Mouse (Mus musculus): ENCODE measurements at regions not wholly inside any gene's neighbourhood (a gene's known extent, or its start where the extent isn't known, plus 50 kb on each side); places are given as distances from the start of the nearest gene placed in this dataset.

DNA sequence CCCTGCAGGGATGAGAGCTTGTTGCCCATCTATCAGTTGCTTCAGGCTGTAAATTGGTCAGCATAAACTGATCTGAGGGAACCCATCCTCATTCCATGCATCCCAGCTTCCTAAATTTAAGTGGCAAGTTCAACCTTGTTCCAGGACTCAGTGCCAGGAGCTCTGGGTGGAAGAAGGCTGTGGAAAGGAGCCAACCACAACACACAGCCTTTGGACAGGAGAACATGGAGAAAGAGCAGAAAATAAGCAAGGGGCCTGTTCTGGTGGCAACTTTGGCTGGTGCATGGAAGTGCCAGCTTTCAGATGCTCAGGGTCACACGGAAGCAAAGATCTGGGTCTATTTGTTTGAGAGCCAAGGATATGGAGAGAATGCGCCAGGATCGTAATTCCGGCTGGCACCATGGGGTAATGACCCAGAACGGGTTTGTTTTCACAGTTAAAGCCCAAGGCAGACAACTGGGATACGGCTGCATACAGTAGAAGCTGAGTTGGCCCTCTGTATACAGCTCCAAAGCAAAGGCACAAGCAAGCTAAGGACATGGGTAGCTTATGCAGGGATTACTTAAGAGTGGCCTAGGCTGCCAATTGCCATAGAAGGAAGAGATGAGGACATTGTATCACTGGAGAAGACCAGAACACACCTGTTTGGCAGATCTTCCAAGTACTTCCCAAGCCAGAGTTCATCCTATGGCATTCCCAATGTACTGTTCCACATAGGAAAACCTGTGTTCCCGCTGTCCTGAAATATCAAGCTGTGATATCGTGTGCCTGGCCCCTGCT, 364.2 kb upstream of the Mgmt start:
- no peak for DNase-seq (ENCODE audit: low spot score)

DNA sequence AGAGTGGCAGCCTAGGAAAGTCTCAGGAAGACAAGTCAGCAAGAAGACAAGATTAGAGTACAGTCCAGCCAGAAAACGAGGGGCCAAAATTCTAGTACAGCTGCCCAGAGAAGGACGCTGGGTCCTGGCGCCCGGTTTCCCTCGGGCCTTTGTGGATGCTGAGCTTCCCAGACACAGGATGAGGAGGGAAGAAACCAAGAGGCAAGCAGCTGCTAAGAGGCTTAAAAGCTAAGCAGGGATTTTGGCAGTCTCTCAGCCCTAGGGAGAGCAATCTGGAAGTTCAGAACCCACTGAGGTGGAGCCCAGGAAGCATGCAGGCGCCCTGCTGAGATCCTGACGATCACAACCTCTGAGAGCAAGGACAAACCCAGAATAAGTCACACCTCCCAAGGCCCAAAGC, 363.1 kb upstream of the Mgmt start:
- DNase-seq (ENCODE audit: low spot score): no peak

DNA sequence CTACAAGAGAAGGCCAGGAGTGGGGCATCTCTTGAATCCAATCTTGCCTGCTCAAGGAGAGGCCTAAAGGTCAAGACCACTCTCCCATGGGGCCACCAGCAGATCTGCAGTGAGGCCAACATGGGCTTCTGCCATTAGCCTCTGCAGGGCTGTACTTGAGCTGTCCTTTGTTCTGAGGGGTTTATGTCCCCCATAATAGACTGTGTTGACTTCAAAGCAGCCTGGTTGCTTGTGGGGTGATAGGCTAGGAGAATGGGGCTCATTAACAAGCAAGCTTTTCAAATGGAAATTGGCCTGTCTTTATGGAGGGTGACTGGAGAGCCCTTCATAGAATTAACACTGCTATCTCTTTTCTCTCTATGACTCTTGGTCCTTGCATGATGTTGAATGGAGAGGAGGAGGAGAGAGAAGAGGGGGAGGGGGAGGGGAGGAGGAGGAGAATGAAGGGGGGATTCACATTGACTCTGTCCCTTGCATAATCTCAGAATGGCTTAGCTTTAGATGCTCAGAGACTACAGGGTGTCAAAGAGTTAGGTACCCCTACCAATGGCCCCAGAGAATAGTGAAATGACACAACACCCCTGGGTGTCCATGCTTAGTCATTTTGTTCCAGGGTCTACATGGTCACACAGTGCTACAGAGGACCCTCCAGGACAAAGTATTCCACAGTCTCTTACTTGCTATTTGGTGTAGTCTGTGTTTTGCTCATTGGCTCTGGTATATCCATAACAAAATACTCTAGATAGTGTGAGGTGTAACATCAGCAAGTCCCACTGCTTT, 352.3 kb upstream of the Mgmt start:
- no peak for DNase-seq (ENCODE audit: low spot score)

DNA sequence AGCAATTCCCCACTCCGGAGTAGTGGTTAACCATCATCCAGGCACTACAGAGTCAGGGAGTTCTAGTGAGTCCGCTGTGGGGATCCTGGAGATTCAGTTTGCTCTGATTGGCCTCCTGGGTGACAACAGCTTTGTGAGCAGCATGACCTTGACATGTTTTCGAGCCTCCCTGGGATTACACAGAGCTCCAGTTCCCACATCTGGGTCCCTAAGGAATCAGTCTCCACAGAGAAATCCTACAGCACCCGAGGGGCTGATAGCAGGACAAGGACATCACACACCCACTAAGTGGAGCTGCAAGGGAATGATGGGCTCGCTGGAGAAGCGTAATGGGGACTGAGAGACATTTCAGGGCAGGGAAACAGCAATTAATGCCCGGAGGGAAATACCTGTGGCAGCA, 351.5 kb upstream of the Mgmt start:
- no peak for DNase-seq (ENCODE audit: low spot score)

DNA sequence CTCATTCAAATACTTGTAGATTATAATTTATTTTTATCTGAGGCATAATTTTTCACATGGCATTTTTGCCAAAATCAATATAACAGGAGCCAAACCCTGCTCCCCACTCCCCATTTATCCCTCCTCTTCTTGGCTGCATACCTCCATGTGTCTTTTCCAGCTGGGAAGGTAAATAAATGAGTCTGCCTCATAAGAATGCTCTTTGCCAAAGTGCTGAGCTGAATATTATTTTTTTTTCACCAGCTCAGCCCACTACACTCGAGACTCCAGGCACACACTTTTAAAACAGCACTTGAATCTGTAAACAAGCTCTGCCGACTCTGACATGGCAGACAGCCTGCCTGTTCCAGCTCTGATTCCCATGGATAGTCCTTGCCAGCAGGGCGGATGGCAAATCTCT, 346.6 kb upstream of the Mgmt start:
- DNase-seq (ENCODE audit: low spot score): no peak

DNA sequence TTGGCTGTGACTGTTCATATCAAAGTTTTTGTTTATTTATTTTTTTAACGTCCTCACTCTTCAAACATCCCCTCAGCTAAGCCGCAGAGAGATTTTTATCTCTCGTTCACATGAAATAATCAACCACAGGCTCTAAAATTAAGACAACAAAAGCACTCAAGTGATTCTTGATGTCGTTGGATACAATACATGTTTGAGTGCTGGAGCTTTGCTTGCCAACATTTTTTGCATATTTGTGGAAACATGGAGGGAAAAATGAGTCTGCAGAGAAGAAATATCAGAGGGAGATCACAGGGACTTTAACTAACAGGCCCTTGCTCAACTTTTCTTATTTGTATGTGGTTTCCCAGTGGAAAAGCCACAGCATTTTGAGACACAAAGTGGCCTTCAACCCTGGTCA, 338.0 kb upstream of the Mgmt start:
- no peak for DNase-seq (ENCODE audit: low spot score)

DNA sequence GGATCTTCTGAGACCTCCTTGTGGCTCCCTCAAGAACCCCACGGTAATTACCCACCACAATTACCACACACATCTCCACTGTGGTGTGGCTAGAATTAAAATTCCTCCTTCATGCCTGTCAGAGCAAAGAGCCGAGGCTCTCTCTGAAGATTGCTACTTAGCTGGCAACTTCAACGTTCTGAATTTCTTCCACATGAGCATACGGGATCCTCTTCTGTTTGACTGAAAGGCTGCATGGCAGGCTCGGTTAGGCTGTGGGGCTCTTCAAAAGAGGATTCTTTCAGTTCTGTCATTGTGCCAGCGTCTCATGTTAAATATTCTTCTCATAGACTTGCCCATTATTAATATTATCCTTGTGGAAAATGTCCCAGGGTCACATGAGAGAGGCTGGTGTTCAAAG, 334.9 kb upstream of the Mgmt start:
- DNase-seq (ENCODE audit: low spot score): no peak

DNA sequence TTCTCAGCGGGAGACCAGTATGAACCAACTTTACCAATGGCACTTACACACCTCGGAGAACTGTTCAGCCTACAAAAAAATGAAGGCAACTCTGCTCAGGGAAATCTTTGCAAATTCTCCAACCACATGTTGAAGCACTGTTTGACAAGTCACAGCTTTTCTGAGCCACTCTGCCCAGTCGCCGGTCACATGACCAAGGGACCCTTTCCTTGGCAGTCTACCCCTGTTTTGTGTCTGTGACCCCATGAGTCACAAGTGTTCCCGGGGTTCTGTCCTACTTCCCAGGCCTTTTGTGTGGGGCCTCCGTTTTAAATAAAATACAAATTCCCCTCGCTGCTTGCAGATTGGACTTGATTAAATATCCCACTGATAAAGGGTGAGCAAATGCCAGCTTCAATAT, 323.5 kb upstream of the Mgmt start:
- no peak for DNase-seq (ENCODE audit: low spot score)

DNA sequence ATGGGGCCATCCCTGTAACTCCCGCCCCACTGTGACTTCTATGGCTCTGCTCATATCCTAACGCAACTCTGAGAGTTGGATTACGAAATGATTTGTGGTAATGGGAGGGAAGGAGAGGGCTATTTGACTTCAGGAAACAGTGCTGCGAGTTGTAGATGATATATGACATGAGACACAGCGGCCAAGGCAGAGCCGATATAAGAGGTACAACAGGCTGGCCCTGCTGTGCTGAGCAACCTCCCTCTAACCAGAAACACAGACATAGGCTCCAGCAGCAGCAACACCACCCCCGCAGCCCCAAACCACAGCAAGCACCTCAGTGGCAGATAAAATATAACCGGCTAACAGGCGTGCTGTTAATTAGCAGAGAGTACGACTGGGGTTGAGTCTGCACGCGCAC, 312.5 kb upstream of the Mgmt start:
- DNase-seq (ENCODE audit: low spot score): no peak

DNA sequence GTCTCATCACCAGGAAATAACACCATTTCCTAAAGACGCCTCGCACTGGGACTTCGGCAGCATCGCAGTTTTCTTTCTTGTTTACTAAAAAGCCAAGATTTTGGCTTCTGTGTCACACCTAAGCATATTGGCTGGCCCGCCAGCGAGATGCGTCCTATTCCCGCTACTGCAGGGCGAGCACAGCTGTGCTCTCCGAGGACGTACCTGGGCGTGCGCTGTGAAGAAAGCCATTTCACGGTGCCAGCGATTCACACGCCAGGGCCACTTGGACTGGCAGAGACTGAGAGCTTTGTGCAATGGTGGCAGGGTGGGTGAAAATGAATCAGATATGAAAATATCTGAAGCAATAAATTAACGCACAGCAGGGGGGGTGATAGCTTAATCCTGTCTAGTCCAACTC, 310.1 kb upstream of the Mgmt start:
- no peak for DNase-seq (ENCODE audit: low spot score)

DNA sequence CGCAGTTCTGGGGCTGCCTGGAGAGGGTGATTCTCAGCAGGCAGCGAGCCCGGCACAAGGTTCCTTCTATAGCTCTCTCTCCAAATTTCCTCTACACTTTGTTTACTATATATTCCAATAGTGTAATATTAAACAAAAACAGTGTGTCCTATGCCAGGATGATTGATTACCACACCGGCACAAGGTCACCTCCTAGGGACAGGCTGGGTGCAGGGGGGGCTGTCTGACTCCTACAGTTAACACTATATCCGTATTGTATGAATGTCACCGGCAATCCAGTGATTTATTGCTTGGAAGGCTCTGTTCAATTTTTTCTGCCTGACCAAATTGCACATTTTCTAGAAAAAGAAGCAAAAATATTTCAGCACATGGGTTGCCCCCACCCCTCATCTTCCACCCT, 305.9 kb upstream of the Mgmt start:
- no peak for DNase-seq (ENCODE audit: low spot score)

DNA sequence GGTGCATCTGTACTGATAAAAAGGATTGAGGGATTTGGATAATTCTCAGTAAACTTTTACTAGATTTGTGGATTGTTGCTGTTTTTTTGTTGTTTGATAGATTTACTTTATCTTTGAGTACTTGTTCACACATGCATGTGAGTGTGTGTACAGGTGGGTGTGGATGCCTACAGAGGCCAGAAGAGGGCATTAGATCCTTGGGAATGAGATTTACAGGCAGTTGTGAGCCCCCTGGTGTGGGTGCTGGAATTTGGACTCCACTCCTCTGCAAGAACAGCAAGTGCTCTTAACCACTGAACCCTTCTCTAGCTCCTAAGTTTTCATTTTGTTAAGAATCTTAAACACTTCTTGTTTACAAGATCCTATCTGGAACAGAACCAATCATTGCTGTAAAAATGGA, 303.5 kb upstream of the Mgmt start:
- no peak for DNase-seq (ENCODE audit: low spot score)

DNA sequence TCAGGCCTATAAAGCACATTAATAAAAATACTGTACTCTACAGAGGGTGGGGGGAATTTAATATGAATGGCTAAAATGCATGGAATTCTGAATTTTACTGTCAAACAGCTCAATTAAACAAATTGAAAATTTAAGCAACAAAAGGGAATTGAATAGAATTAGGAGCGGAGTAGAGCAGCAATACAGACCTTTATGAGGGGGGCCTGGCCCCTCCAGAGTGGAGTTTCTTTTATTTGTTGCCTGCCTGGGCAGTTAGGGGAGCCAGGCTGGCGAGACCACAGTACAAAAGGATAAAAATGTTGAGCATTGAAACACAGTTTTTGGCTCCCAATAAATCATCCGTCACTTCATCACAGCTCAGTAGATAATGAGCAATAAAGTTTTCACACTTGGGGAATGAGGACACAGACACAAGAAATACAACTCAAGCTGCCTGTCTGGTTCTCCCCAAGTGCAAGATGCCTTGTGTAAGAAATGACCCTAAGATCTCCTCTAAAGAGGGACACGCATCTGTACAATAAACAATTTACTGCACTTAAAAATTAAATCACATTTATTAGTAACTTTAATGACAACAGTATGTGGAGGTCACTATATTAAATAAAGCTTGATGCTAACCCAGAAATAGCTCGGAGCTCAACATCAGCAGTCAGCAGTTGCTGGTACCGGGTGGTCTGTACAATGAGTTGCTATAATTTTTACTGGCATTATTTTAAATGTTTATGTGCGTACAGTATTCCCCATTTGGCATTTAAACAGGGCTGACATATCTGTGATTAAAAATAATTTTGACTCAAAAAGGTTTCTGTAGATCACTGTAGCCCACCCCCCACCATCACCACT, 286.9 kb upstream of the Mgmt start:
- no peak for DNase-seq (ENCODE audit: low spot score)

DNA sequence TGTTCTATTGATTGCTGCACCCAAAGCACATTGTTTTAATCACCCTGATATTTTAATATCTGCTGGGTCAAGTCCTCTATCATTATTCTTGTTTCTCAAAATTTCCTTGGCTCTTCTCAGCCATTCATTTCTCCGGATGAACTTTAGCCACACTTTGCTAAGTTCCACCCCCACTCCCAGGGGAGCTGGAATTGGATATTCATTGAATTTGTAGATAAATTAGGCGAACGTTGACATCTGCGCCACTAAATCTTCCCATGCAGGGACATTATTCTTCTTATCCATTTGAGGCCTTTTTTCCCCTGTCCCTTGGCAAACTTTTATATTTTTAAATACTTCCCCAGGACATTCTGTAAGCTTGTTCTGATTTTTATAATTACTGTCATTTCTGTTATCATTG, 280.9 kb upstream of the Mgmt start:
- no peak for DNase-seq (ENCODE audit: low spot score)

DNA sequence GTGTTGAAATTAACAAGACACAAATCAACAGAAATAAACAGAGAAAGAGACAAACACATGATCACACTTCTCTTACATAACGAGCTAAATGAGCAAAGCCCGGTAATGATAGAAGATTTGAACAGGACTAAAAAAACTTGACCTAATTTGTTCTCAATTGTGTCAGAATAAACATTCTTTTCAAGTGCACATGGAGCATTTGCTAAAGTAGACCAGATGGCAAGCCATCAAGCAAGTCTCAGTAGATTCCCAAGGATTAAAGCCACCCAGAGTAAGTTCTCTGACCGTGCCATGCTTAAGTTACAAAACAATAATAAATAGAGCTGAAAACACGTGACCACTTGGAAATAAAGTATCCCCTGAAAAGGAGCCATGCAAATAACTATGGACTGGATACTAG, 269.9 kb upstream of the Mgmt start:
- no peak for DNase-seq (ENCODE audit: low spot score)

DNA sequence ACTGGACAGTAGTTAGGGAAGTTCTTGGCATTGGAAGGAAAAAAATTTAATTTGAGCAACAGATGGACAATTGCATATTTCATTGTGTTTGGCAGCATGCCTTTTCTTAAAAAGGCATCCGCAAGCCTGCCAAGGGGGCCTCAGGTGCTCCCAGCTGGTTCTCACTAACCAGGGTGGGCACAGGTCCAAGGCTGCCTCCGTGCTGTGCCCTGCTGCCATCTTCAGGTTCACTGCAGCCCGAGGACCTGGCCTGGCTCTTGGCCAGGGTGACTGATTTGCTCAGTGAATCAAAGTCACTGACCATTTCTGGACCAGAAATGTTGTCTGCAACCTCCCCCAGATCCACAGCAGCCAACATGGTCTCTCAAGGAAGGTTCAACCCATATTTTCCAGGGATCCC, 263.3 kb upstream of the Mgmt start:
- no peak for DNase-seq (ENCODE audit: low spot score)

DNA sequence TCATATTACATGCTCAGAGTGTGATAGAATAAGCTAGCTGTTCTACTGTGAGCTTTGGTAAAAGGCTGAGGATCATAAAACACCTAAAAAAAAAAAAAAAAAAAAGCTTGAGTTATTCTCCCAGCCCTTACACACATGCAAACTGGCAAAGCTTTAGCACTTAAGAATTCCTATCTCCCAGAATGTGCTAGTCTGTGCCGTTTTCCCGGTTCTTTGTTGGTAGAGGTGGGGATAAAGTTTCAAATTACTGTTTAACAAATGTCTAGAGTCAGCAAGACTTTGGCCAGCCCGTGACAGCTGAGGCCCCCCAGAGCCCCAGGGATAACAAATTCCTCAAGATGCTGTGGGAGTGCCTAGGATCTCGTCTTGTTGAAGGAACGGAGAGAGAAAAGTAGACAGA, 254.3 kb upstream of the Mgmt start:
- no peak for DNase-seq (ENCODE audit: low spot score)

DNA sequence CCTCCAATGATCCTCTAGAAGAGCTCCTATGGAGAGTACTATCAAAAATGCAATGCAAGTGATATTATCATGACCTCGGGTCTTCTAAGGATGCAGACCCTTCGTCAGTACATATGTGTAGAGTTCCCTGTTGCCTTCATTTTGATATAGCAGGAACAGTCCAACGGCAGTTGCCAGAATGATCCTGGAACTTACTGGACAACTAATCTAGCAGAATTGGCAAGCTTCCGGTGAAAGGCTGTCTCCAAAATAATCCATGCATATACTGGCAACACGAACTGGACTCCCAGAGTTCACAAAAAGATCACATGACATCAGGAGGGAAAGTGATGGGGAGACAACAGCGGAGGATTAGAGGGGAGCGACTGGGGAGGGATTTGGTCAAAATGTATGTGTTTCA, 253.6 kb upstream of the Mgmt start:
- no peak for DNase-seq (ENCODE audit: low spot score)

DNA sequence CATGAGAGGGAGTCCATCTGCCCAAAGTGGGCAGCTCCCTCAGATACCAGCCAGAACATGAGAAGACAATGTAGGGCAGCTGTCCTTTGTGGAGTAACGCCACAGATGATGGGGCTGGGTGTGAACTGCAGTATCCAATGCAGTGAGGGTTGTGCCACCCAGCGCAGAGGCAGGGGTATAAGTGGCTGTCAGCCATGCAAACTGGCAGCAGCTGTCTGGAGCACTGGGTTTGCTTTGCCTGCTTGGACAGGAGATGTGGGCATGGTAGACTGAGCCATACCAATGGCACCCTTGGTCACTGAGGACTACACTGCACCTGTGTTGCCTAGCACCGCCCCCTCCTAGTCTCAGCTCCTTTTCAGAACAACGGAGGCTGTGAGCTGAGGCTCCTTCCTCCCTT, 244.6 kb upstream of the Mgmt start:
- no peak for DNase-seq (ENCODE audit: low spot score)

DNA sequence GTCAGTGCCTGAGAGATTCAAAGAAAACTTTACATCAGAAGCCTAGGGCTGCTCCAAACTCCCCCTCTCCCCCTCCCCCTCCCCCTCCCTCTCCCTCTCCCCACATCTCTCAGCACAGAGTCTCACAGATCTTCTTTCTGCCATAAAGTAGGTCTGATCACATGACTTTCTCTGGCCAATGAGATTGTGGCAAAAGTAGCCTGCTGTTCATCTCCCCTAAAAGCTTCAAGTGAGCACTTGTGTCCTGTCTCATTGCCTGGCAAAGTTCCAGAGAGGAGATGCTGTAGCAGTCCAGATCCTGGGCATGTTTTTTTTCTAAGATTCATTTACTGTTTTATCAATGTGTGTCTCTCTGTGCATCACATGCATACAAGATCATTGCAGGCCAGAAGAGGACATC, 234.5 kb upstream of the Mgmt start:
- no peak for DNase-seq (ENCODE audit: low spot score)

DNA sequence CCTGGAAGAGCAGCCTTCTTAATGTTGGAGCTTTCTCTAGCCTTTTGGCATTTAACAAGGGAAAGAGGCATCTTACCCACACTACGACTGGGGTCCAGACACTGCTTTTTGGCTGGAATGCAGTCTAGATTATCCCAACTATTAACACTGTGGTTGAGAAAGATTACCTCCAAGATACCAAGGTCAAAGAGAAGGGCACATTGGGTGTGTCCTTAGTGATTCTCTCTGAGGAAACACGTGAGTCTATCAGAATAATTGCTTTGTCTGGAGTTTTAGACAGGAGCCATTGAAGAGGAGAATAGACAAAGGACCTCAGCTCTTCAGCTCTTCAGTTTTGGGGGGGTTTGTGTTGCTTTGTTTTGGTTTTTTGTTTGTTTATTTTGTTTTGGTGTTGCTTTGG, 234.0 kb upstream of the Mgmt start:
- DNase-seq (ENCODE audit: low spot score): no peak

DNA sequence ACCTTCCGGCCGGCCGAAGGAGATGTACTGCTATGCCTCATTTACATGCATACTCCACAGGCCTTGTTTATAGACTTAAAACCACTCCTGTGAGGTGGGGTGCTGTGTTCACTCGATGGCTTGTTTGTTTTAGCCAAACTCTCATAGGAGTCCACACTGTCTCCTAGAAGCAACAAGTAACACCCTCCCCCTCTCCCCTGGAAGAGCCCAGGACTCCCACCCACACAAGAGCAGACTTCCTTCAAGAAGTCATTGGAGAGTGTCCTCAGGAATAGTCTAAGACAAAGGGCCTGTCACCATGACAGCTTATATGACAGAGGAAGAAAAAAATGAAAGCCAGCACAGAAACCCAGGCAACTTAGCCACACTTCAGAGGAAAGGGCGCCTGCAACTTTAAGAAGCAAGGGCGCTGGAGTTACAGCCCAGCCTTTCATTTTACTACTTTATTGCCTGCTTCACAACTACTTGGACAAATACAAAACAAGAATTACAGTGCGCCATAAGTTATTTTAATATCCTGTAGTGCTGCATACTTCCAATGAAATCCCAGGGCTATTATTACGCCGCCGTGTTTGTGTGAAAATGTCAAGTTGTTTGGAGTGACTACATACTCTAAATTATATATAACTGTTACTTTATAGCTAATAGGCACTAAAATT, 229.9 kb upstream of the Mgmt start:
- no peak for DNase-seq (ENCODE audit: low spot score)
